In the genomic region with DNA sequence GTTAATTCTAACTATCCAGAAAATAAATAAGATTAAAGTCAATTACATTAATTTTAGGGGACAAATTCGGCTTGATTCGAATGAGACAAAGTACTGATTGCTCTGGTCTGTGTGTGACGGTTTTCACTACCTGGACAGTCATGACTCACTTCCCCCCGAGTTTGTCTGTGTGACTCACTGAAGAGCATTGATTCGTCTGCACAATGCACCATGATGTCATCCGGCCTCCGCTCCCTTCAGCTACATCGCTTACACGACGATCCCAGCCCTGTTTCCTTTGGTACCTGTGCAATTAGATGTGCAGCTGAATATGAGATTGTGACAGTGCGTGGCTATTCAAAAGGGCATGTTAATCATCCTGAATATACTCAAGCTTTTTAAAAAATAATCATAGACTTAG, we compare ENCODE assay signal across 21 mouse cellular contexts. TPM values are rescaled to one million over a fixed set of nuclear protein-coding genes. Genes with fewer than 3 reads are reported as not detected.
A peak's percentile ranks its signal among the peaks of the same experiment; 100 is the strongest.
DNase-seq lines count a peak whose midpoint lies in the region; ATAC-seq and TF ChIP-seq lines count a peak whose summit lies in the region.
"Had no signal": no experiment of that assay in that cellular context is flagged by ENCODE, and none has a peak within 500 bp of the region (broad histone marks: within the 10 kb centered on the region; RNA-seq: fewer than 3 reads in every experiment).

No protein-coding gene starts in this region.

- in situ Hi-C loops in Patski (cut with MboI; ENCODE audit: low pct_unique_long_range_greater_than_20kb), result no loop called here

- WGBS in forebrain, postnatal 0 days, result 57% methylated on average over 11 of the region's 11 CpGs

- no peaks in the 10 kb centered on the region for H3K27me3 ChIP-seq in Patski
- H3K27me3 ChIP-seq in forebrain, postnatal 0 days (ENCODE audit: insufficient read depth, low read length), result no peaks in the 10 kb centered on the region
- H3K27me3 ChIP-seq: forebrain, embryonic 15.5 days; kidney, embryonic 15.5 days; neural tube, embryonic 12.5 days had no signal

- no peak overlapping the region for H3K4me3 ChIP-seq in forebrain, postnatal 0 days (ENCODE audit: low read depth, low read length)
- H3K4me3 ChIP-seq: erythroblast, embryonic 14.5 days; forebrain, embryonic 15.5 days; gastrocnemius, adult 2 months; heart, adult 2 months; kidney, embryonic 15.5 days; neural tube, embryonic 12.5 days had no signal

- no peak overlapping the region for H3K9ac ChIP-seq in forebrain, postnatal 0 days
- H3K9ac ChIP-seq: forebrain, embryonic 15.5 days; kidney, embryonic 15.5 days; neural tube, embryonic 12.5 days had no signal

- no peaks in the 10 kb centered on the region for H3K36me3 ChIP-seq in forebrain, postnatal 0 days (ENCODE audit: insufficient read depth)
- H3K36me3 ChIP-seq: forebrain, embryonic 15.5 days; kidney, embryonic 15.5 days; neural tube, embryonic 12.5 days had no signal

- intact Hi-C loops in heart, postnatal 25 days (cut with DNase I), result no loop called here

- no peak for TF ChIP-seq POLR2A in brain, embryonic 14.5 days (IDR thresholded peaks at IDR 0.05; ENCODE audit: borderline replicate concordance, extremely low read depth, insufficient read depth, insufficient read length, poor library complexity, severe bottlenecking)

- H3K4me1 ChIP-seq in forebrain, postnatal 0 days (ENCODE audit: insufficient read depth), result no peaks in the 10 kb centered on the region
- H3K4me1 ChIP-seq: forebrain, embryonic 15.5 days; kidney, embryonic 15.5 days; neural tube, embryonic 12.5 days had no signal

- H3K4me2 ChIP-seq in forebrain, postnatal 0 days (ENCODE audit: low read depth), result no peak overlapping the region
- H3K4me2 ChIP-seq: forebrain, embryonic 15.5 days; kidney, embryonic 15.5 days; neural tube, embryonic 12.5 days had no signal

- H3K9me3 ChIP-seq in forebrain, postnatal 0 days (ENCODE audit: low read length), result no peaks in the 10 kb centered on the region
- H3K9me3 ChIP-seq: forebrain, embryonic 15.5 days; kidney, embryonic 15.5 days; neural tube, embryonic 12.5 days had no signal

- peak; percentile 59 for DNase-seq in heart, adult 11 months
- DNase-seq in heart, postnatal 25 days (ENCODE audit: low spot score), result no peak
- DNase-seq in 416B (ENCODE audit: low read depth) (peak; percentile 82), Patski (ENCODE audit: low read depth, low spot score) (peak; percentile 28)
- DNase-seq in brain, embryonic 14.5 days (ENCODE audit: low read depth), result peak; percentile 12
- DNase-seq in forebrain, postnatal 0 days, result no peak
- no peak for DNase-seq in ovary, adult 18-20 months (ENCODE audit: low spot score)
- DNase-seq: cerebellum, postnatal 14 days; gastrocnemius, adult 2 months; heart, adult 2 months; heart, postnatal 10 days; liver; lung, adult 18-20 months had no signal

- TF ChIP-seq CTCF in Patski (IDR thresholded peaks at IDR 0.05), result no peak
- TF ChIP-seq CTCF in brain, embryonic 14.5 days (IDR thresholded peaks at IDR 0.05; ENCODE audit: borderline replicate concordance, extremely low read depth, insufficient read depth, insufficient read length), result no peak
- TF ChIP-seq CTCF in forebrain, postnatal 0 days (IDR thresholded peaks at IDR 0.05; ENCODE audit: low read depth), result no peak

- POLR2A ChIA-PET in Patski (lab: Charles Lee), result interaction anchor here (0.5 to 1.5 kb wide), 3 partner anchors 50 to 91 kb away, joined by 3 to 4 read pairs (median 3); no protein-coding TSS in a partner anchor

- peak; percentile 78 for ATAC-seq in Patski
- ATAC-seq in forebrain, postnatal 0 days, result no peak; the same call in 1 of the 2 replicates
- ATAC-seq in megakaryocyte-erythroid progenitor cell, adult 5-6 weeks (replicated peaks; ENCODE audit: low FRiP score, low TSS enrichment, poor library complexity, severe bottlenecking), result no peak
- ATAC-seq: forebrain, embryonic 15.5 days; hindbrain, embryonic 16.5 days; midbrain, embryonic 16.5 days had no signal

- CTCF ChIA-PET in Patski (lab: Charles Lee), result interaction anchor here (1.0 to 3.1 kb wide), 4 partner anchors 24 to 134 kb away, joined by 3 to 8 read pairs (median 4); no protein-coding TSS in a partner anchor

- no peak overlapping the region for H3K27ac ChIP-seq in forebrain, postnatal 0 days (ENCODE audit: low read depth, low read length)
- H3K27ac ChIP-seq: forebrain, embryonic 15.5 days; gastrocnemius, adult 2 months; heart, adult 2 months; kidney, embryonic 15.5 days; macrophage; neural tube, embryonic 12.5 days had no signal

RNA-seq across cellular contexts. Expression of gene Rtca, which starts 33.4 kb away (rescaled TPM):
- total RNA-seq in heart, postnatal 25 days (2021), result 10 to 100 TPM; 20.1 to 22.1 TPM
- polyA plus RNA-seq in Patski (2021), result 101 TPM
- polyA plus RNA-seq in brain, embryonic 14.5 days (2012; rRNA removed), result 88.2 and 90.0 TPM in 2 replicates
- total RNA-seq in forebrain, postnatal 0 days (2014; rRNA removed), result 89.9 and 109 TPM in 2 replicates
- polyA plus RNA-seq in forebrain, postnatal 0 days (2015; fragmentation: Nextera tagmentation; extraction: Ambion mirVana), result 137 TPM in 2 replicates
- 42.4 and 60.1 TPM in 2 replicates for total RNA-seq in megakaryocyte-erythroid progenitor cell, adult 5-6 weeks (2014; fragmentation: Nextera tagmentation)
- 44.6 and 45.9 TPM in 2 replicates for total RNA-seq in megakaryocyte-erythroid progenitor cell, adult 5-6 weeks (2017)

RNA-seq across cellular contexts. Expression of gene Dbt, which starts 38.3 kb away (rescaled TPM):
- total RNA-seq in heart, postnatal 25 days (2021), result 10 to 100 TPM; 57.0 to 62.1 TPM
- polyA plus RNA-seq in Patski (2021), result 60.5 TPM
- 11.2 TPM in 2 replicates for polyA plus RNA-seq in brain, embryonic 14.5 days (2012; rRNA removed)
- total RNA-seq in forebrain, postnatal 0 days (2014; rRNA removed), result 17.2 and 21.1 TPM in 2 replicates
- 5.0 and 13.3 TPM in 2 replicates for polyA plus RNA-seq in forebrain, postnatal 0 days (2015; fragmentation: Nextera tagmentation; extraction: Ambion mirVana)
- total RNA-seq in megakaryocyte-erythroid progenitor cell, adult 5-6 weeks (2014; fragmentation: Nextera tagmentation), result 3.8 and 6.4 TPM in 2 replicates
- total RNA-seq in megakaryocyte-erythroid progenitor cell, adult 5-6 weeks (2017), result 10.5 and 15.7 TPM in 2 replicates

RNA-seq across cellular contexts. Expression of gene Cdc14a, which starts 50.8 kb away (rescaled TPM):
- 1 to 10 TPM; 3.7 to 4.2 TPM for total RNA-seq in heart, postnatal 25 days (2021)
- 7.1 TPM for polyA plus RNA-seq in Patski (2021)
- polyA plus RNA-seq in brain, embryonic 14.5 days (2012; rRNA removed), result 6.5 and 8.5 TPM in 2 replicates
- 3.2 and 4.1 TPM in 2 replicates for total RNA-seq in forebrain, postnatal 0 days (2014; rRNA removed)
- 2.0 and 3.1 TPM in 2 replicates for polyA plus RNA-seq in forebrain, postnatal 0 days (2015; fragmentation: Nextera tagmentation; extraction: Ambion mirVana)
- 11.8 and 20.9 TPM in 2 replicates for total RNA-seq in megakaryocyte-erythroid progenitor cell, adult 5-6 weeks (2014; fragmentation: Nextera tagmentation)
- total RNA-seq in megakaryocyte-erythroid progenitor cell, adult 5-6 weeks (2017), result 18.7 and 30.9 TPM in 2 replicates

Comparison
In these comparisons a context has a peak if more than half of its experiments do, and no peak if none do; other contexts are left out.
1. DNase-seq: peak in heart, adult 11 months (single experiment), 416B (single experiment), Patski (single experiment) and brain, embryonic 14.5 days (single experiment); none in heart, postnatal 25 days (single experiment), forebrain, postnatal 0 days (single experiment) and ovary, adult 18-20 months (single experiment).